Mouse (Mus musculus) retina, postnatal 7 days (tissue): ENCODE results near the gene Gnas.

ENCODE experiments used
- DNase-seq: peaks from one replicate; pipeline ENCODE4 v3.0.0-alpha.2; 2012; ENCODE audit warnings: low read depth, low spot score

Gnas gene

GRCm38 (mm10) chr2:174284011-174284410 is at the start of gene Gnas:
Gene Gnas, plus strand, starts transcription at chr2:174284320.
- no peak for DNase-seq

- no peak for DNase-seq
Observed at GRCm38 (mm10) chr2:174242431-174242830, 41.7 kb upstream of the Gnas start.

GRCm38 (mm10) chr2:174251963-174252362 is 32.2 kb upstream of the Gnas start:
- DNase-seq, result no peak

GRCm38 (mm10) chr2:174257312-174257711 is 26.8 kb upstream of the Gnas start:
- DNase-seq, result no peak

GRCm38 (mm10) chr2:174260004-174260403 is 24.1 kb upstream of the Gnas start:
- DNase-seq, result no peak

- no peak for DNase-seq
Observed at GRCm38 (mm10) chr2:174260908-174261800, 23.0 kb upstream of the Gnas start.

- DNase-seq, result no peak
Observed at GRCm38 (mm10) chr2:174261801-174262200, 22.3 kb upstream of the Gnas start.

GRCm38 (mm10) chr2:174263110-174263815 is 20.9 kb upstream of the Gnas start:
- no peak for DNase-seq

- DNase-seq, result no peak
Observed at GRCm38 (mm10) chr2:174264248-174264647, 19.9 kb upstream of the Gnas start.

- DNase-seq, result no peak
Observed at GRCm38 (mm10) chr2:174270416-174270815, 13.7 kb upstream of the Gnas start.

GRCm38 (mm10) chr2:174271459-174271858 is 12.7 kb upstream of the Gnas start:
- DNase-seq, result no peak

- DNase-seq, result no peak
Observed at GRCm38 (mm10) chr2:174273131-174273530, 11.0 kb upstream of the Gnas start.

- no peak for DNase-seq
Observed at GRCm38 (mm10) chr2:174273961-174274360, 10.2 kb upstream of the Gnas start.

GRCm38 (mm10) chr2:174279771-174280170 is 4.3 kb upstream of the Gnas start:
- DNase-seq, result no peak

- DNase-seq, result no peak
Observed at GRCm38 (mm10) chr2:174283341-174283740, 779 bp upstream of the Gnas start.

- DNase-seq, result no peak
Observed at GRCm38 (mm10) chr2:174284807-174285457, 812 bp downstream of the Gnas start.

GRCm38 (mm10) chr2:174285921-174286470 is 1.9 kb downstream of the Gnas start:
- DNase-seq, result no peak

GRCm38 (mm10) chr2:174287921-174288320 is 3.8 kb downstream of the Gnas start:
- DNase-seq, result no peak

- no peak for DNase-seq
Observed at GRCm38 (mm10) chr2:174288673-174289430, 4.7 kb downstream of the Gnas start.

GRCm38 (mm10) chr2:174291029-174291661 is 7.0 kb downstream of the Gnas start:
- DNase-seq, result no peak

- no peak for DNase-seq
Observed at GRCm38 (mm10) chr2:174291662-174292030, 7.5 kb downstream of the Gnas start.
